Mouse (Mus musculus) urinary bladder, postnatal 4 days (tissue): ENCODE data around the gene Taf11.

Source experiments
- DNase-seq, 2 experiments: peaks; one replicate each; pipeline ENCODE4 v3.0.0; 2021 to 2022; ENCODE audit warnings: low spot score in 2 of 2

Gene Taf11

DNA sequence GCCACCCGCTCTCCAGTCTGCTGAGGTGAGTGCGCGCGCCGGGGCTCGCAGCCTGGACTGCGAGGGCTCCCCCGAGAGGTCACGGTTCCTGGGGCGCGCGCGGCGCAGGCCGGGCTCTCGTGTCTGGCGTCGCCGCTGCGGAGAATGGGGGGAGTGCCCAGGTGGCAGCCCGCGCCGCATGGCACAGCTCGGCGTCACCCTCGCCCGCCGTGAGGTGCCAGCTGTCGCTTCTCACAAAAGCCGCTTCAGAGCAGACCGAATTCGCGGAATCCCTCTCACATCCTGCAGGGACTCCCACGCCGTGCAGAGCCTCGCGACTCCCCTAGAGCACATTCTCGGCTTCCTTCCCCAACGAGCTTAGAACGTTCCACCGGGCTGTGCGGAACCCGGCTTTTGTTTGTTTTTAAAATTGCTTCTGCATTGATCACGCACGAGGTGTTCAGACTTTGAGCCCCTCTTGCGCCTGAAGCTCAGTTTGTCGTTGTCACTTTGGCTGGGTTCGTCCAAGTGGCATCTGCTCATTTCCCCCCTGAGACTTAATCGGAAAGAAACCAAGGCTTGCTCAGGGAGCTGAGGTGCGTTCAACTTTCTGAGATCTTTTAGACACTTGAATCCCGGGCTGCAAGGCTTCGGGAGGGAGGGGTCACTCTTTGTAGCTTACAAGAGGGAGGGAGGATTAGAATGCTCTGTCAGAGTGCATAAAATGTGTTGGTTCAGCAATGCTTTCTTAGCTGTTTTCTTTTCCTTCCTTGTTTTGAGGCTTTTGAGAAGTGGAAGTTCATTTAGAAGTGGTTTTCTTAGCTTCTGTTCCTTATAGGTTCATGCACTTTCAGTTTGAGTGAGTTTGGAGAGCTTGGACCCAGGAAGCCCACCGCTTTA is at the start of gene Taf11:
Gene Taf11, minus strand, starts transcription at position 223 of the 879 bp plus-strand sequence.
- DNase-seq = no peak

DNA sequence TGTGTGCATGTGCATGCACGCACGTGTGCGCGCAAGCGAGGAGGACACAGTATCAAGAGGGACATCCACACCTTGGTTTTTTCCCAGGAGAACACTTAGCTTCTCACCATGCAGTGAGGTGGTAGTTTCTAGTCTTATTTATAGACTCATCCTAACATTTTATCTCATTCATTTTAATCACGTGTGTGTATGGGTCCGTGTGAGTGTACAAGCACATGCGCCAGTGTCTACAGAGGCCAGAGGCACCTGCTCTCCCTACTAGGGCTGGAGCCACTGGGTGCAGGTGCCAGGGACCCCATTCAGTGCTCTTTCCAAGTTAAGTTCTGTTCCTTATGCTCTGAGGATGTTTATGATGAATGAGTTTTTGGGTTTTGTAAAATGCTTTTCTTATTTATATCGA is 48.0 kb upstream of the Taf11 start:
- no peak for DNase-seq

DNA sequence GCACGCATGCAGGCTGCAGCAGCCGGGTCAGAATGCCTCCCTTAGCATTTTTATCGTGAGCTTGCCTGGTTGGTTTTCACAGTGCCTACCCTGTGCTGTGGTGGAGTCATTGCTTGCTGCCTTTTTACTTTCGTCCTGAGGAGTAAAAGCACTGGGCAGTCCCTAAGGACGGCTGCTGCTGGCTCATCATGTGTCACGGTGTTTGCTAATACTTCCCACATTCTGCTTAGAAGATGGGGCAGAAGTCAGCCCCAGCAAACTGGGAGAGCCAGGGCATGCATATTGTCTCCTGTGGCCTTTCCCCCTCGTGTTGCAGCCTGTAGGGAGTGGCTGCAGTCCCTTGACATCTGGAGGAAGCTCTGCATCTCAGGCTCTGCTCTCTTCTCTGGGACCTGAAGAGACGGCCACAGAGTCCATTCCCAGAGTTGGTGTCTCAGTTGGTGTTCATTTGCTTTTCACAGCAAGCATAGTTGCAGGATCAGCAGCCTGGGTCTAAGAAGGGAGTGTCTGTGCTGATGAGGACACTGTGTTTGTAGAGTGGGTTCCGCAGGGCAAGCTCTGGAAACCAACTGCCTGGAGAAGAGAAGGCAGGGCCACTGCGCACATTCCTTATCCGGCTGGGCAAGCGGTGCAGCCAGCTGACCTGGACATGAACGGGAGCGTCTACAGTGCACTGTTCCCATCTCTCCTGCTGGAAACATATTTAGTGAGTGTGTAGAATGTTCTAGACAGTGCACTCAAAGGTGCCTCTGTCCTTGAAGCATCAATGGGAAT is 45.2 kb upstream of the Taf11 start:
- DNase-seq = no peak

DNA sequence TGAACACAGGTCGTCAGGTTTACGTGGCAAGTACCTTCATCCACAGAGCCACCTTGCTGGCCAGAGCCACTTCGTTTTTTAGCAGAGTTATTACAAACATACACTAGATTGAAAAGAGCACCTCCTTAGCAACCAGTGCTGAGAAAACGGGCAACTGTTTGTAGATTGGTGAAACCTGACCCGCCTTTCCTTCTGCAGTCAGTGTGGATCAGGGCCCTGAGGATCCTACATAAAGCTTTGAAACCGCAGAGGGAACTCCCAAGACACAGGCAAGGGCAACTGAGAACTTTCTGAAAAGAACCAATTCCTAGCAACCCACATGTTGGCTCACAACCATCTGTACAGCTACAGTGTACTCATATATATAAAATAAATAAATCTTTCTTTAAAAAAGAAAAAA is 43.5 kb upstream of the Taf11 start:
- no peak for DNase-seq

DNA sequence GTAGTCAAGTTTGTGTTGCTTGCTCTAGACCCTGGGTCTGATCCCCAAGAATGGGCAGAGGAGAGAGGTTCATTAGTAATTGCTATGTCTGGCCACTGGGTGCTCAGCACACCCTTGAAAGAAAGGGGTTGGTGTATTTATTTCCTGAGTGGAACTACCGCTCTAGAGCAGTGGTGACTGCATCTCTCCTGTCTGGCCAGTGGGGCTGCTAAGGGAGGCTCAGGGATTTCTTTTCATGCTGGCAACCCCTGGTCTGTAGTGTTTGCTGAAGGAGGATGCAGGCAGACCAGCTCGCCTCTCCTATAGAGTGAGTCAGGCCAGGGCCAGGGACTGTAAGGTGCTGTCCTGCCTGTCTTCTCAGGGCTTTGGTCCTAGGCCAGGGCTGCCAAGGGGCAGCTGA is 37.5 kb upstream of the Taf11 start:
- DNase-seq = no peak

DNA sequence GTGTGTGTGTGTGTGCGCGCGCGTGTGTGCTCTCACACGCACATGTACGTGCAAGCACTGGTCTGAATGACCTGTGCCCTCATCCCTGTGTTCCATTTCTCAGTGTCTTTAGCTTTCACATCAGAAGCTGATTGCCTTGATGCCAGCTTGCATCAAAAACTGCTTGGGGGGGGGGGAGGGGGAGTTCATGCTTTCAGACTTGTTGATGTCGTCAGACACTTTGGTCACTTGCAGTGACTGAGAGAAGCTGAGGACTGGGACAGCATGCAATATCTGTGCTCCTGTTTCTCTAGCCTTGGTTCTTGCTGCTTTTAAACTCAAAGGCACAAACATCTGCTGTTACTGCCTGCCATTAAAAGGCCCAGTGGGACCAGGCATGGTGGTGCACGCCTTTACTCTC is 36.7 kb upstream of the Taf11 start:
- no peak for DNase-seq

DNA sequence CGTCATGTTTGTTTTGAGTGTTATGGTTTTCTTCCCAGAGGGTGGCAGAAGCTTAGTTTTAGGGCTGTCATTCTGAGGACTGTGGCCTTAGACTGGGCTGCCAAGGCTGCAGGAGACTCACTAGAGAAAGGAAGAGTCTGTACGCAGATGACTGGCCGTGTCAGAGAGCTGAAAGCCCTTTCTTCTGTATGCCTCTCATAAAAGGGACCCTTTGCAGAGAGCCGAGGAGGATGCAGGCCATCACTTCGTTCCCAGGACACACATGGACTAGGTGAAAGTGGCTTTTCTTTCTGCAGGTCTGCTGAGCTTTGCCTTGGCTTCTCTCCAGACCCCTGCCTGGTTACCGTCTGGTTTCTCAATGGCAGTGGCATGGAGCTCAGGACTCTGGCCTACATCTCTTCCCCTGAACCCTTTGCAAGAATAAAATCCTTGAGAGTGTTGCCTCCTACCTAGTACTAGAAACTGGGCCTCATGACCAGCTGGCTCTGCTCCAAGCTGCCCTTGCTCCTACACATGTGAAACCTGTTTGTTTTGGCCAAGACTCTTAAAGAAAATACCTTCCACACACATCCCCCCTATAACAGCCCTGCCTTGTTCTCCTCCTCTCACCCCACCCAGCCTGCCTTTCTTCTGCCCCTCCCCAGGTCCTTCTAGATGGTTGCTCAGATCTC is 36.0 kb upstream of the Taf11 start:
- DNase-seq = peak; percentile 59 to 78

DNA sequence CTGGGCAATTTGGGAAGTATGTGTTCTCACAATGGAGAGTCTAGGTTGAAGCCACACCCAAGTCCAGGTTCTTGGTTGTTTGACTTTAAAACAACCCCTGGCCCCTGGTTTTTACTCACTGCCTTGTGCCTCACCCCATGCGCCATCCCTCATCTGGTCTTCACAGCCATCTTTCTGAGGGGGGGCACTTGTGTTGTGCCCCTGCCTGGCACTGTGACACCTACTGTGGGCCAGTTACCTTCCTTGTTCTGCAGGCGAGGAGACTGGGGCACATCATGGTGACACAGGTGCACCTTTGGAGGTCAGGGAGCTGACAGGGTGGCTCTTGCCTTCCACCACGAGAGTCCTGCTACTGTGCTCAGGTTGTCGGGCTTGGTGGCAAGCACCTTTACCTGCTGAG is 32.5 kb upstream of the Taf11 start:
- no peak for DNase-seq

DNA sequence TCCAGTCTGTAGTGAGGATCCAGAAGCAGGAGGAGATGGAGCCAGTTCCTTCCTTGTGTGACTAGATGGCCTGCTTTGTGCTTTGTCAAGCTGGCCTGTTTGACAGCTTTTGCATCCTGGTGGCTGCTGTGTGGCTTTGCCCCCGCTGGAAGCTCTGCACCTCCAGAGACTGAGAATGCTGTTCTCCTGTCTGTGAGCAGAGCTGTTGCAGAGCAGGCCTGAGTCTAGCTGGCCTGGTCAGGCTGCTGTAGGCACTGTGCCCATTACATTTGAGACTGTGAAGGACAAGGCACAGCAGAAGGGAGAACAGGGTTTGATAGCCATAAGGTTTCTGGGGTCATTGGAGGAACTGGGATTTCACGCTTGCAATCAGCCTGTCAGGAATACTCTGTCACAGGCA is 32.1 kb upstream of the Taf11 start:
- no peak for DNase-seq

DNA sequence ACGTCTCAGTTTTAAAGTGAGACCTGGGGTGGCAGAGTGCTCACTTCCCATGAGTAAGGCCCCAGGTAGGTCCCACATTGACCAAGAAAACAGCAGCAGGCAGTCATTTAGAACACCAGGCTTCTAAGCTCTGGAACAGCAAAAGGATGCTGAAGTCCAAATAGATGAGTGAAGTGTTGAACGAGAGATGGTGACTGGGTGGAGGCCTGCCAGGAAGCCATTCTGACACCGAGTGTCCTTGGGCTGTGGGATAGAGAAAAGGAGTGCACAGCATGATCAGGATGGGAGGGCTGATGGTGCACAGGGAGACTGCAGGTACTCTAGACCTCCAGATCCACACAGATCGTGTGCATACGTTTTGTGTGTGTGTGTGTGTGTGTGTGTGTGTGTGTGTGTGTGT is 31.5 kb upstream of the Taf11 start:
- DNase-seq = no peak

DNA sequence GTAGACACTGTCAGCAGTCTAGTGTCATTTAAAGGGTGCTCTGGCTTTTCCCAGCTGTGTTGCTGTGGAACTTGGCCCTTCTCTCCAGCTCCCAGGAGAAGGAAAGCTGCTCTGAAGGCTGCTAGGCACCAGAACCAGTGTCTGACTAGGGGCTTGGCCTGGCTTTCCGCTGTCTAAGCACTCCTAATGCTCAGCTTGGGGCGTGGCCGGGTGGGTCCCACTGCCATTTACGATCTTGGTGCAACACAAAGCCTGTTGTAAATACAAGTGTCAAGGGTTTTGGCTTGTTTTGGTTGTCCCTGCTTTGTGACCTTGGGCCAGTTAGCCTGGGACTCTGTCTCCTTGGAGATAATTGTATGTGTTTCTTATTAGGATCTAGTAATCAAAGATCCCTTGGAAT is 30.7 kb upstream of the Taf11 start:
- no peak for DNase-seq

DNA sequence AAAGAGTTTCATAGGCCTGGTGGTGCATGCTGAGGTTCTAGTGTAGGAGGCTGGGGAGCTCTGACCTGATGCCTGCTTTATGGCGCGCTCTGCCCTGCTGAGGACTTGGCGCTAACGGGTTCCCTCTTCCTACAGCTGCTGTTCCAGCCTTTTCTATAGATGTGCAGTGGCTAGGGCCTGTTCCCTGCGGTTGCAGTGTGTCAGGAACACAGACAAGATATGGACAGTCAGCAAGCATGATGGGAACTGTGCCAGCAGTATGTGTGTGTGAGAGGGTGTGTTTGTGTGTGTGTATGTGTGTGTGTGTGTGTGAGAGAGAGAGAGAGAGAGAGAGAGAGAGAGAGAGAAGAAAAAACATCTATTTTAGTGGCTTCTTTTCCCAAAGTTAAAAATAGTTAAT is 29.4 kb upstream of the Taf11 start:
- DNase-seq = no peak

DNA sequence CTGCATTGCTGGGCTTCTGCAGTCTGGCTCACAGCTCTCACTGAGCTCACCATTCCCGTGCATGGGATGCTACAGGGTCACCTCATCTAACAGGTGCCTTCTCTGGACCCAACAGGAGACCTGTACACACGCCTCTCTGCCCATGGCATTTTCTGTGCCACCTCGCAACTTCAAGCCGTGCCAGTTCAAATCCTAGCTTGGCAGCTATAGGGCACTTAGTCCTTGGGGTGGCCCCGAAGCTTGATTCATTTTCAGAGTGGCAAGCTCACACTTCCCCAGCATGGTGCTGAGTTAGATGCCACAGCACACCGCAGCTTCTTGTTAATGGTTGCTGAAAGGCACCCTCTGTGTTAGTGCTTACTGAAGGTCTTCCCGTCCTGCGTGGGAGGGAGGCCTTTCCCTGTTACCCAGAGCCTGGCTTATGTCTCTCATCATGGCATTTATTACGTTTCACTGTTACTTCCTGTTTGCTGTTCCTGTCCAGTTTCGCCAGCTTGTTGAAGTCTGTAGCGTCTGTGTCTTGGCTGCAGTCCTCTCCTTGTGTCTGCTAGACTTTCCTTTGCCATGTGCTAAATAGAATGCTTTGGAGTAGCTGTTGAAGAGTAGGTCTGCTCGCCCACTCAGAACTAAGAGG is 28.6 kb upstream of the Taf11 start:
- no peak for DNase-seq

DNA sequence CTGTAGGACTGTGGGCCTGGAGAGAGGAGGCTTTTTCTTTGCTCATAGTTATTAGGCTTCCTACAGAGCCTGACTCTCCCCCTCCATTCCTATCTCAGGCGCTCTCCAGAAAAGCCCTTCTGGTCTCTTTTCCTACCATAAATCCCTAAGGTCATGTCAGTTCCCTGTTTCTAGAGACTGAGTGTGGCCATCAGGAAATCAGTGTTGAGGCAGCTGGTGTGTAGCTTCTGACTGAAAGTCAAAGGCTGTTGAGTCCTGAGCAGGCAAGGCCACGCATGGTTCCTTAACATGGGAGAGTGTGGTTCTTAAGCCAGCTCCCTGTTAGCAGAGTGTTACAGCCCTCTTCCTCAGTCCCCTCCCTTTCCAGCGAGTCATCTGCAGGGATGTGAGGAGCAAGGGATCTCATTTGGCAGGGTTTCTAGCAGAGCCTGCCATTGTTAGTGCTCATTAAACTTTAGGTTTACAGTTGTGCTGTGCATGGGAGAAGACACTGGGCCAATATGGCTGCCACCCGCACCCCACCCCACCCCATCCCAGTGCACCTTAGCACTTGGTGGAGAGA is 27.5 kb upstream of the Taf11 start:
- no peak for DNase-seq

DNA sequence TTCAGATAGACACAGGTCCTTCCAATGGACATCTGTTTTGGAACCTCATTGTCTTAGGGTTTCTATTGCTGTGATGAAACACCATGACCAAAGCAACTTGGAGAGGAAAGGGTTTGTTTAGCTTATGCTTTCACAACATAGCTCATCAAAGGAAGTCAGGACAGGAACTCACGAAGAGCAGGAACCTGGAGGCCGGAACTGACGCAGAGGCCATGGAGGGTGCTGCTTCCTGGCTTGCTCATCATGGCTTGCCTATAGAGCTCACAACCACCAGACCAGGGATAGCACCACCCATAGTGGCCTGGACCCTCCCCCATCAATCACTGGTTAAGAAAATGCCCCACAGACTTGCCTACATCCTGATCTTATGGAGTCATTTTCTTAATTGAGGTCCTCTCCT is 25.4 kb upstream of the Taf11 start:
- no peak for DNase-seq

DNA sequence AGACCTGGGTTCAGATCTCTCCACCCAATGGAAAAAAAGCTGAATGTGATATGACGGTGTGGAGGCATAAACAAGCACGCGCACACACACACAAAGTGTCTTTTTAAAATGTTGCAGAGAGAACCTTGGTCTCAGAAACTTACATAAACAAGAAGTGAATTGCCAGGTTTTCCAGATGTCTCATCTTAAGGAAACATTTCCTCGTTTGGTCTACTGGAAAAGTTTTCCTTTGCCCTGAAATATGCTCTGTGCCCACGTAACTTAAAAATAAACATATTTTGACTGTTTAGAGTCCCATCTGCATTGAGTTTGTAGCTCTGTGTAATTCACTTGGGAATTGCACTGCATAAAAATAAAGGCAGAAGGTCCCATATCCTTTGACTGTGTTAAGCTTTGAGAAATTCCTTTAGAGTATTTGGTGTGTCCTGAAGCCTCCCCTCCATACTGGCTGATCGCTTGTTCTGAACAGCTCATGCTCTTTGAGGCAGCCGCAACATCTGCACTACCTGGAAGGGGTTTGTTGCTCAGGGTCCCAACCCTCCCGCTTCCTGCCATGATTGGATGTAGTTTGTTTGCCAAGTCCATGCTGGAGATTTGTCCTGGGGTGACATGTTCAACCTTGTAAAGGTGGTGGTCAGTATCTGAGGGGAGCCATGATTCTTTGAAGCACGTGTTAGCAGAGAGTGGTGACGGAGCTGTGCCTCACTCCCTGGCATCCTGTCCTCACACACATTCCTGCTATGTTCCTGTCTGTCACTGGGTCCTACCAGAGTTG is 24.7 kb upstream of the Taf11 start:
- no peak for DNase-seq

DNA sequence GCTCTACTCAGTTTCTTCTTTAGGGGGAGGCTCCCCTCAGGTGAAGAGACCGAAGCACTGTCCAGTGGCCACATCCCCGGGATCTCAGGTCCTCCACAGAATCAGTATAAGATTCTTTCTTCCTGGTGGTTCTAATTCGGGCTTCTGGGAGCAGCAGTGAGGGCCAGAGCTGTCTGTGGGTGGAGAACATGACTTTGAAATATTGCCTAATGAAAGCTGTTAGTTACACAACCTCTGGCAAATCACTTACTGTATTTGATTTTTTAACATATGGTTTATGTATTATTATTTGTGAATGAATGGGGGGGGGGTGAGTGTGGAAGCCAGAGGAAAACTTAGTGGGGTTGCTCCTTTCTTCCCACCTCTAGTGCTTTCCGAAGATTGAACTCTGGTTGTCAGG is 22.2 kb upstream of the Taf11 start:
- DNase-seq = no peak

DNA sequence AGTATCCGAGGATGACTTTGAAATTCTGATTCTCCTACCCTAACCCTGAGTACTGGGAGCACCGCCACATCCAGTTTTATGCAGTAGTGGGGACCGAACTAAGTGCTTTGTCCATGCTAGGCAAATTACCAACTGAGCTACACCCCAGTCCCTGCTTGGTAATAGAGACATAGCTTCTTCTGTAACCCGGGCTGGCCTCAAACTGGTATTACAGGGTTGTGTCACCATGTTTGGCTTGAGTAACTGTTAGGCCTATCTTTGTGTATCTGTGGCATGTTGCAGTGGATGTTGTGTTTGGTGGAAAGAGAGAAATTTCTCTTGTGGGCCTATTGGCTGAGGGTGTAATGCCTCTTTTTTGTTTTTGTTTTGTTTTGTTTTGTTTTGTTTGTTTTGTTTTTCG is 20.6 kb upstream of the Taf11 start:
- DNase-seq = no peak

DNA sequence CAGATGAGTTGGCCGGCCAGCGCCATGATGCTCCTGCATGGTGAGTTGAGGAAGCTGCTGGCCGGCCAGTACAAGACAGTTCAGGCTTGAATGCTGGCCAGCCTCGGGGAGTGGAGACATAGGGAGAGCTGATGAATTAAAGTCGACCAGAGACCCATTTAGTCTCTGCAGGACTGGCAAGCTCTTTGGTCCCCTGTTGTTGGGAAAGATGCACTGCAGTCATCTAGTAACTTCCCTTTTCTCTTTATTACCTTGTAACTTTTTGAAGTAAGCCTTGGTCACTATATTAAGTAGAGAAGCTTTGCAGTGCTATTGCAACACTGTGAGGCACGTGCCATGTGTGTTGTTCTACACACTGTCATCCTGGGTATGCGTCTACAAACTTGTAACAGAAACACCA is 15.9 kb upstream of the Taf11 start:
- DNase-seq = peak in 1 of 2 experiments; percentile 50

DNA sequence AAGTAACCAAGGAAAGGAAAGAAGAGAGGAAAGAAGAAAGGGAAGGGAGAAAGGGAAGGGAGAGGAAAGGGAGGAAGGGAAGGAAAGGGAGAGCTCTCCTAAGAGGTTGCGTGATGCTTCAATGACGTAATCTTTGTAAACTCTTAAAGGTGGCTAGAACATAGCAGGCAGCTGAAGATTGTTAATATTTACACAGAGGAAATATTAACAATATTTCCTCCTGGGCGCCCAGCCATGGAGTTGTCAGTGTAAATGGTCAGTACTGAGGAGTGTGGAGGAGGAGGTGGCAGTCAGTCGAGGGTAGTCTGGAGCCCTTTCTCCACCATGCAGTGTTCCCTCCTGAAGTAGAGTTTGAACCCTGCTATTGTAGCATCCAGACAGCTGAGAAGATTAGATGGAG is 15.4 kb upstream of the Taf11 start:
- DNase-seq = no peak

DNA sequence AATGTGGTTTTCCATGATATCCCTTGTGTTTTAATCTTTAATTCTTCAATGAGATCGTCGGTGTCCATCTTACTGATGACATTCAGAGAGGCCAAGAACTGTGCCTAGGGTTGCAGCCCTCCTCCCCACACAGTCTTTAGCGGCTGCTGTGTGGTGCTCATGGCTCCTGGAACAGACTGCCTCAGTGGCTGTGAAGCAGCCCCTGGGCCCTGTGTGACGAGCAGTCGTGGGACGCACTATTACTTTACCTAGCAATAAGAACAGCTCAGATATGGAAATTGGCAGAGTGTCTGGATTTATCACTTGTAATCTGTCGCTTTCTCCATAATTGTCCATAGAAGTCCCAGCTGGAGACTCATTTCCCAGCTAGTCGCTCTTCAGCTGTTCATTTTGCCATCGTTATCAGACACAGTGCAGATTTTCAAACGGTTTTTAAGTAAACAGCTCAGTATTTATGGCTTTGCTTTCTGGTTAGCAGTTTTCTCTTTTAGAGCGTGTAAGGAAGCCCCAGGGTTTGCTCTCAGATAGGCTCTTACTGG is 12.6 kb upstream of the Taf11 start:
- DNase-seq = no peak
